Mouse (Mus musculus) limb, embryonic 15.5 days (tissue): ENCODE results near the gene Msln. TPM values are rescaled to one million over a fixed set of nuclear protein-coding genes. Genes with fewer than 3 reads are reported as not detected.

Experiments
- ATAC-seq: fragments of 200-750 bp; cut with Nextera tagmentation; 2 replicates; pipeline ENCODE4 v1.8.0; 2017; ENCODE audit warnings: low read depth, moderate TSS enrichment; ENCODE audit not compliant: insufficient number of reproducible peaks, low FRiP score, low TSS enrichment
- H3K27ac ChIP-seq: fragments of 300-500 bp; sonication (generic); 2 replicates; pipeline ENCODE4 v1.5.1; 2015; ENCODE audit warnings: moderate library complexity, mild to moderate bottlenecking, inconsistent platforms
- H3K27me3 ChIP-seq: fragments of 300-500 bp; sonication (generic); 2 replicates; pipeline ENCODE4 v1.6.1; 2015; ENCODE audit warnings: inconsistent platforms
- H3K36me3 ChIP-seq: fragments of 300-500 bp; sonication (generic); 2 replicates; pipeline ENCODE4 v1.6.1; 2015; ENCODE audit warnings: inconsistent platforms
- H3K4me1 ChIP-seq: fragments of 300-500 bp; sonication (generic); 2 replicates; pipeline ENCODE4 v1.6.1; 2015; ENCODE audit warnings: inconsistent platforms
- H3K4me2 ChIP-seq: fragments of 300-500 bp; sonication (generic); 2 replicates; pipeline ENCODE4 v1.6.1; 2015; ENCODE audit warnings: mild to moderate bottlenecking, inconsistent platforms
- H3K4me3 ChIP-seq: fragments of 300-500 bp; sonication (generic); 2 replicates; pipeline ENCODE4 v1.5.1; 2015; ENCODE audit warnings: mild to moderate bottlenecking, inconsistent platforms
- H3K9ac ChIP-seq: fragments of 300-500 bp; sonication (generic); 2 replicates; pipeline ENCODE4 v1.6.1; 2015; ENCODE audit warnings: inconsistent platforms
- H3K9me3 ChIP-seq: fragments of 300-500 bp; sonication (generic); 2 replicates; pipeline ENCODE4 v1.6.1; 2016; ENCODE audit warnings: inconsistent platforms
- WGBS: fragments of 180-500 bp; shearing (Covaris S2); methylation state at CpG from one replicate; pipeline ENCODE4 v1.1.7; 2015; 5-methylcytosine and 5-hydroxymethylcytosine counted together
- polyA plus RNA-seq: library from polyadenylated mRNA; unstranded; fragments of >200 nt; fragmentation: Nextera tagmentation; extraction: Ambion mirVana; gene quantifications from 2 replicates; pipeline ENCODE4 v1.2.1, GENCODE M21; 2015

Gene Msln
- polyA plus RNA-seq, 1 experiment from 2014 or later = 38.4 TPM

DNA sequence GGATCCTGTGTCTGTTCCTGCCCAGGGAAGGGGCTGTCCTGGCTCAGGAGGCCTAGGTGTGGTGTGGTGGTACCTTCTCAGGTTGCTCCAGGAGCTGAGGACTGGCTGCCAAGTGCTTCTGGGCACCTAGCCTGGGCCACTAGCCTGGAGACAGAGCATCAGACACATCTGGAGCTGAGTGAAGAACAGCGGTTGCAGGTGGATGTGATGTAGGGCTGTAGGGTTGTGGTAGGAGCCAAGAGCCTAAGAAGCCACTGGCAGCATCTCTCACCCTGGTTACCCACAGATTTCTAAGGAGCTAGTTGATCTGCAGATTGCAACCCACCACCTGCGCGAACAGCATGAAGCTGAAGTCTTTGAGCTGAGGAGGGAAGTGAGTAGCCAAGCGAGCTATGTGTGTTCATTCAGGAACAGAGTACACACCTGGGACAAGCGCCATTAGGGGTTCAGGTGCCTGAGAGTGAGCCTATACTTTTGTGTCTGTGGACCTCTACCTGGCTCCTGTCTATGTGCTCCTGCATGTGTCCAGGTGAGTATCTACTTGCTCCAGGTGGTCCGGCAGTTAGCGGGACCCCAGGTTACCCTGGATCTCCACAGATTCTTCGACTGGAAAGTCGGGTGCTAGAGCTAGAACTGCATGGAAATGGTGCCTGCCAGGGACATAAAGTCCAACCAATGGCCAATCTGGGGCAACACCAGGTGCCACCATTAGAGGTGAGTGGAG, 32.8 kb upstream of the Msln start:
- ATAC-seq = no peak
- H3K4me3 ChIP-seq = no peak overlapping the region
- no peaks in the 10 kb centered on the region for H3K9me3 ChIP-seq
- no peak overlapping the region for H3K9ac ChIP-seq
- WGBS = 88% methylated on average over 9 of the region's 9 CpGs
- no peaks in the 10 kb centered on the region for H3K27me3 ChIP-seq
- no peak overlapping the region for H3K27ac ChIP-seq
- peaks cover 43% of the 10 kb centered on the region for H3K4me1 ChIP-seq
- peaks cover 41% of the 10 kb centered on the region for H3K36me3 ChIP-seq
- no peak overlapping the region for H3K4me2 ChIP-seq

DNA sequence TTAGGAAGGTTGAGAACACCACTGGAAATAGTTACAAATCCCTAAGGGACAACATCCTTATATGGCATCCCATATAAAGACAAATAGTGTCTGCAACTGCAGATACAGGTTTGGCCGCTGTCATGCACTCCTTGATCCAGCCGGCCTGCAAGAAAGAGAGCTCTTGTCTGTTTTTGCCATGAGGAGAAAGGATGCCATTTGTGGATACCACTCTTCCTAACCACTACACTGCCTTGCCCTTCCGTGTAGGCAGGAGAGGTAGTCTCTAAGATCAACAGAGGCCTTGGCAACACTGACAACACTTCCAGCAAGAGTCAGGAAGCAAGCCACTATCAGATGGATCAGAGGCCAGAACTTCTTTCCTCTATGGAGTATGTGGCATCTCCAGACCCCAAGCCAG, 32.1 kb upstream of the Msln start, which contains the start of gene Ccdc78:
Gene Ccdc78 (plus strand): TSS at position 301 of the 400 bp plus-strand sequence.
- Histone ChIP-seq H3K36me3 (peaks cover 48% of the 10 kb centered on the region), H3K27ac (peak within 1 kb of the TSS; percentile 94), H3K4me2 (peak within 1 kb of the TSS; percentile 74), H3K27me3 (no peaks in the 10 kb centered on the region), H3K9me3 (no peaks in the 10 kb centered on the region), H3K4me3 (peak within 1 kb of the TSS; percentile 79), H3K4me1 (peaks cover 38% of the 10 kb centered on the region), H3K9ac (peak within 1 kb of the TSS; percentile 73)
- ATAC-seq = no peak
- 76% methylated on average over 3 of the region's 3 CpGs for WGBS

DNA sequence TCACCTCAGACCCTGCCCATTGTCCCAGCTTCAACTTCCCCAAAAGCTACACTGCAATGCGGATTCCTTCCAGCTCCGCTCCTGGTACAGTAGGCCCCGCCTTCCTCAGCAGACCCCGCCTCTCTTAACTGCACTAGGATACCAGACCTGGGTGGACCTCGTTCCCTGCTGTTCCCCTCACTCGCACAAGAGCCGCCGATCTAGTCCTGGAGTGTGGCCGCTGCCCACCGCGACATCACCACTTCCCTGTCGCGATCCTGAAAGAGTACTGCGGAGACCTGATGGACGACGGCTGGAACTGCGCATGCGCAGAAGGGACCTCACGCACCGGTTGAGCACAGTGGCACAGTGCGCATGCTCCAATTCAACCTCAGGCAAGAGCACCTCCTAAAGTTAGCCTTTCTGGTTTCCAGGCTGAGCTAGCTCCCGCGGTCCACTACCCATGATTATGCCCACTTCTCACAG, 31.1 kb upstream of the Msln start, which contains the start of gene Haghl:
Gene Haghl (minus strand): TSS at position 393 of the 465 bp plus-strand sequence.
- Histone ChIP-seq H3K4me1 (peaks cover 29% of the 10 kb centered on the region), H3K27ac (peak within 1 kb of the TSS; percentile 94), H3K4me2 (peak within 1 kb of the TSS; percentile 74), H3K36me3 (peaks cover 57% of the 10 kb centered on the region), H3K9ac (peak within 1 kb of the TSS; percentile 73), H3K9me3 (no peaks in the 10 kb centered on the region), H3K27me3 (no peaks in the 10 kb centered on the region), H3K4me3 (peak within 1 kb of the TSS; percentile 79)
- under 1% methylated on average over 23 of the region's 23 CpGs for WGBS
- peak; percentile 79 for ATAC-seq

DNA sequence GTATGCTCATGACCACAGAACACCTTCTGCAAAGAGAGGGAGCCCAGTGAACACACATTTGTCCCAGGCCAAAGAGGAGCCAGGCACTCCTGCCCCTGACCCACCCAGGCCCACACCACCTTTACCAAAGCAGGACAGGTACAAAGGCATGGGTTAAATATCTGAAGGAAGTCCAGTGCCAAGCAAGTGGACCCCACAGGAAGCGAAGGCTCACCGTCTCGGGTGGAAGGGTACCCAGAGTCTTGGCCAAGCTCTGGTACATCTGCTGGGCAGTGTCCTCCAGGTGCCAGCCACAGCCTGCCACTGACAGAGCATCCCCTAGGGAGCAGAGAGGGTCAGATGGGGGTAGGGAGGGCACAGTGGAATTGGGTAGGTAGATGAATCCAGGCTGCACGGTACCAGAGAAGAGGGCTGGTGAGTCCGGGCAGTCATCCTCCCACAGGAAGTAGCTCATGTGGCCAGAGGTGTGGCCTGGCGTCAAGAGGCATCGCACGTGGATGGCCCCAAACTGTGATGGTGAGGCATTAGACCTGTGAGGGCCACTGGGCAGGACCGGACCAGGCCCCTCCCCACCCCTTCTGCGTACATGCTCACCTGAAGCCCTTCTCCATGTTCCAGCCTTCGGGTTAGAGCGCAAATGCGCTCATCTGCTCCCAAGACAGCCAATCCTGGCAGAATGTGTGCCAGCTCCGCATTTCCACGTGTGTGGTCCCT, 29.8 kb upstream of the Msln start:
- peak overlapping the region; percentile 74 for H3K4me2 ChIP-seq
- H3K27me3 ChIP-seq = no peaks in the 10 kb centered on the region
- H3K4me1 ChIP-seq = peaks cover 29% of the 10 kb centered on the region
- H3K36me3 ChIP-seq = peaks cover 62% of the 10 kb centered on the region
- 75% methylated on average over 15 of the region's 15 CpGs for WGBS
- H3K4me3 ChIP-seq = peak overlapping the region; percentile 79
- H3K27ac ChIP-seq = no peak overlapping the region
- 0 out of 2 replicates have a peak overlapping the region, but pooled peaks have one; percentile 73 for H3K9ac ChIP-seq
- ATAC-seq = no peak
- no peaks in the 10 kb centered on the region for H3K9me3 ChIP-seq

DNA sequence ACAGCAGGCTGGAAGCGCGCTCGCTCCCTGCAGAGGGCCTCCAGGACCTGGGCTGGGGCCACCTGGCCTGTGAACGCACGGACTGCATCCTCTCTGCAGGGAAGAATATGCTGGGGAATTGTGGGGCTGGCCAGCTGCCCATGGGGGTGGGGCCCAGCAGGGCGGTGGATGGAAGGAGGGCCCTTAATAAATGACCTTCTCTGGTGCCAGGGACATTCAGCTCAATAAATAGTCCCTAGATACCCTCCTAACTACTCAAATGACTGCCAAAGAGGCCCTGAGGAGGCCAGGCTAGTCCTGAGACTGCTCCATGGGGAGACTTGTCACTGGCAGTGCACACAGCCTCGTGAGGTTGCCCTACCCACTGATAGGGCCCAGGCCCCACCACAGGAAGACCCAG, 28.9 kb upstream of the Msln start:
- Histone ChIP-seq H3K4me2 (no peak overlapping the region), H3K4me1 (peaks cover 29% of the 10 kb centered on the region), H3K9ac (no peak overlapping the region), H3K4me3 (no peak overlapping the region), H3K27me3 (no peaks in the 10 kb centered on the region), H3K36me3 (peaks cover 65% of the 10 kb centered on the region), H3K9me3 (no peaks in the 10 kb centered on the region), H3K27ac (no peak overlapping the region)
- 79% methylated on average over 7 of the region's 7 CpGs for WGBS
- no peak for ATAC-seq

DNA sequence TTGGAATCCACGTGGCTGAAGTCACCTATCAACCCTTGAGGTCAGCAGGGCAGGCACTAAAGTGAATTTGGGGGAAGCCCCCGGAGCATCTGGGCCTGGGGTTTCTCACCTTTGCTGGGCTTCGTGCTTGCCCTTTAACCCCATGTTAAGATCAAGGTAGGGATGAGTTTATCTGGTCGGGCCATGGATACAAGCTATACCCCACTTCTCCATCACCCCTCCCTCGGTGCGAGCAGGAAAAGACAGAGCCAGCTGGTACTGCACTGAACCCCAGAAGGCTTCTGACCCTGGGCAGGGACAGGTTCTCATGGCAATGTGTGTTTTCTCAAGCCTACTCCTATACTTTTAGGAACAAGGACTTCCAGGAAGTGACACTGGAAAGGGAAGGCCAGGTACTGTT, 27.2 kb upstream of the Msln start:
- H3K36me3 ChIP-seq = peaks cover 70% of the 10 kb centered on the region
- no peak overlapping the region for H3K4me2 ChIP-seq
- no peak overlapping the region for H3K9ac ChIP-seq
- H3K4me3 ChIP-seq = no peak overlapping the region
- ATAC-seq = no peak
- no peaks in the 10 kb centered on the region for H3K9me3 ChIP-seq
- H3K27ac ChIP-seq = no peak overlapping the region
- H3K27me3 ChIP-seq = no peaks in the 10 kb centered on the region
- WGBS = 73% methylated on average over 6 of the region's 6 CpGs
- H3K4me1 ChIP-seq = peaks cover 29% of the 10 kb centered on the region

DNA sequence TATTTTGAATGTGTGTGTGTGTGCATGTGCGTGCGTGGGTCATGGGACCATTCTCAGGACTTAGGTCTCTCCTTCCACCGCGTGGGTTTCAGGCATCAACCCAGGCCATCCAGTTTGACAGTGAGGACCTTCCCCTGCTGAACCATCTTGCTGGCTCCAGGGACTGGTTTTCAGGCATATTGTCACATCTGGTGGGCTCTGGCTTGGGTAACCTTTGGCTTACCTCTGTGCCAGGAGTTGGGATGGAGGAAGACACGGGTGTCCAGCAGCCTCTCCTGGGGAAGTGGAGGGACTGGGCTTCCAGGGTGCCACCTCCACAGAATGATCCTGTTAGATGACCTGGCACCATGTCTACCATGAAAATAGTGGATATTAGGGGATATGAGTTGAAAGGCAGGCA, 23.8 kb upstream of the Msln start:
- no peaks in the 10 kb centered on the region for H3K27me3 ChIP-seq
- 91% methylated on average over 5 of the region's 5 CpGs for WGBS

DNA sequence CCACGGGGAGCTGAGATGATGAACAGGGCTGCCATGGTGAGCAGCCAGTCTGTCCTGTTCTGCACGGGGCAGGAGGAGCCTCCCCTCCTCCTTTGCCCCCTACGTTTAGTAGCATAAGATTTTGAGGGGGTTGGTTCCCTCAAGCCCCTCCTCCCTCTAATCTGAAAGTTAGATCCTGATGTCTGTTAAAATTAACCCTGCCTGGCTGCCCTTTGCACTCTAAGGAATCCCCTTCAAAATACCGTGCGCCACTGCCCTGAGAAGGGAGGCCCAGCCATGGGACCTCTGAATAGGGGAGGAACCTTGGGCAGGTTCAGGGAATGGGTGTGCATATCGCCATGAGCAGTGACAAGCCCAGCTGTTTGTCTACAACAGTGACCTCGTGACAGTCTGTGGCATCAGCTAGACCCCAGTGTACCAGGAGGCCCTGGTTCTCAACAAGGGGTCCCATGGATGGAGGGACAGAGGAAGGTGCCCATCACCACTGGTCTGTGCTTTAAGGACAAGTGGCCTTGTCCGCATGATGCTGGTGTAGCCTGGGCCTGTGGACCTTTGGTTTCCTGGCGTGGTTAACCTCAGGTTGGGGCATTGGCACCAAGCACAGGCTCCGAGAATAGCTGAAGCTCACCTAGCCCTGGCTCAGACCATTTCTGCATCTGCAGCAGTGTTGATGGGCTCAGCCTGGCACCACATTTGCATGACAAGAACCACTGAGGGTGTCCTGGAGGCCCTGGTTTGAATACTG, 21.3 kb upstream of the Msln start:
- Histone ChIP-seq H3K4me2 (no peak overlapping the region), H3K27ac (no peak overlapping the region), H3K4me1 (peaks cover 12% of the 10 kb centered on the region), H3K27me3 (no peaks in the 10 kb centered on the region; the same call in 1 of the 2 replicates), H3K9me3 (no peaks in the 10 kb centered on the region), H3K9ac (no peak overlapping the region), H3K36me3 (peaks cover 34% of the 10 kb centered on the region), H3K4me3 (no peak overlapping the region)
- WGBS = 80% methylated on average over 10 of the region's 10 CpGs
- ATAC-seq = no peak

More for the DNA sequence above, 23.8 kb upstream of the Msln start:
- no peak for ATAC-seq
- H3K4me3 ChIP-seq = no peak overlapping the region
- H3K36me3 ChIP-seq = peaks cover 59% of the 10 kb centered on the region
- H3K9me3 ChIP-seq = no peaks in the 10 kb centered on the region
- H3K27ac ChIP-seq = no peak overlapping the region
- no peak overlapping the region for H3K9ac ChIP-seq
- H3K4me2 ChIP-seq = no peak overlapping the region
- H3K4me1 ChIP-seq = peaks cover 15% of the 10 kb centered on the region

DNA sequence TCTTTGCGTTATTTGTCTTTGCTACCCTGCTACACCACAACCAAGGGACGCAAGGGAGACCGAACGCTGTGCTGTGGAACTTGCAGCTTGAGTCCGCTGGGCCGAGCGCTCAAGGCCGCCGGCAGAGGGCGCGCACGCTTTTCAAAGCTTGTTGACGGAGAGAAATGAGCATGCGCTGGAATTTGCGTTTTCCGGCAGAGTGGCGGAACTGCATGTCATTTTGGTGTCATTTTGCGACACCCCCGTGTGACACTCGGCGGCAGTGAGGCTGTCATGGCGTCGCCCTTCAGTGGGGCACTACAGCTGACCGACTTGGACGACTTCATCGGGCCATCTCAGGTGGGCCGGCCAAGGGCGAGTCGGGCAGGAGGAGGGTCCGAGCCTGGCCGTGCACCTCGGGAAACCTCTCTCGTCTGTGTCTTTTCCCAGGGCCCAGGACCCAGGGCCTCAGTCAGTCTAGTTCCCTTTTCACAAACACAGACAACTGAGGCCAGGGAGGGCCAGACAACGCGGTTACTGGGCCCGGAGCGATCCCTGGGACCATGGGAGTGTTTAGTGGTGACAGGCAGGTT, 19.5 kb upstream of the Msln start, which contains the start of gene Narfl:
Gene Narfl (plus strand): TSS at position 228 of the 572 bp plus-strand sequence.
- peak within 1 kb of the TSS; percentile 80 for H3K9ac ChIP-seq
- H3K4me3 ChIP-seq = peak within 1 kb of the TSS; percentile 74
- under 1% methylated on average over 37 of the region's 37 CpGs for WGBS
- peak; percentile 72 for ATAC-seq
- peaks cover 16% of the 10 kb centered on the region for H3K36me3 ChIP-seq
- peaks cover 12% of the 10 kb centered on the region for H3K4me1 ChIP-seq
- H3K27me3 ChIP-seq = no peaks in the 10 kb centered on the region; the same call in 1 of the 2 replicates
- no peaks in the 10 kb centered on the region for H3K9me3 ChIP-seq
- H3K4me2 ChIP-seq = peak within 1 kb of the TSS; percentile 58
- H3K27ac ChIP-seq = no peak within 1 kb of the TSS

DNA sequence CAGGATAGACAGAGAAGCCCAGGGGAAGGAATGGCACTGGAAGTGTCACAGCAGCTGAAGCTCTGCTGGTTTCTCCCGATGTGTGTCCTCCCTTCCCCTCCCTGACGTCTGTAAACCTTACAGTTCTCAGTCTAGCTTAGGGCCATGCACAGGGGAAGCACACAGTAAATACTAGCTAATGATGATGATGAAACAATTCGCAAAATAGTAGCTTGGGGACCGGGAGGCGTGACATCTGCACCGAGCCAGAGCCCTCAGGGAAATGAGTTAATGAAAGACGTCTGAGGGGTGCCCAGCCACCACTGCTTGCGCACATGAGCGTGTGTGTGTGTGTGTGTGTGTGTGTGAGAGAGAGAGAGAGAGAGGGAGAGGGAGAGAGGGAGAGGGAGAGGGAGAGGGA, 15.2 kb upstream of the Msln start:
- Histone ChIP-seq H3K4me3 (no peak overlapping the region), H3K9me3 (no peaks in the 10 kb centered on the region), H3K4me1 (peaks cover 4% of the 10 kb centered on the region), H3K9ac (no peak overlapping the region), H3K36me3 (no peaks in the 10 kb centered on the region), H3K27me3 (peaks cover 4% of the 10 kb centered on the region), H3K4me2 (no peak overlapping the region), H3K27ac (no peak overlapping the region)
- 29% methylated on average over 9 of the region's 9 CpGs for WGBS
- ATAC-seq = no peak

DNA sequence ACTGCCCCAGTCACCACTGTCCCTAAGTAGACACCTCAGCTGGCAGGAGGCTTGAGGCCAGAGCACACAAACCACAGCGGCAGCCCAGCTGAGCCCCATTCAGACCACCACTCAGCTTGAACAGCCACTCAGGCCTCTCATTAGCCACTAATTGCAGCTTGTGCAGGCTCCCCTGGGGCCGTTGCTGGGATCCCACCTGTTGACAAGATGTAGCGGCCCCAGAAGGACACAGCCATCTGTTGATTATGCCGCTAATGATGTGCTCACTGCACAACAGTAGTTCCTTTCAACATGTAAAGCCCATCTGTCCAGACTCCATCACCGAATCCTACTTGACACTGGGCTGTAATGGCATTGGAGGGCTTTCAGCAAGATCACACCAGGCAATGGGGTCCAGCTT, 11.7 kb upstream of the Msln start:
- ATAC-seq = no peak

More for the DNA sequence above, 11.7 kb upstream of the Msln start:
- Histone ChIP-seq H3K4me1 (no peaks in the 10 kb centered on the region), H3K27me3 (peaks cover 4% of the 10 kb centered on the region; the same call in 1 of the 2 replicates), H3K27ac (no peak overlapping the region), H3K4me3 (no peak overlapping the region), H3K9me3 (no peaks in the 10 kb centered on the region), H3K9ac (no peak overlapping the region), H3K4me2 (no peak overlapping the region), H3K36me3 (no peaks in the 10 kb centered on the region)
- WGBS = 15% methylated on average over 5 of the region's 5 CpGs
